Mouse (Mus musculus) erythroblast, embryonic 14.5 days (primary cell): Measurements from ENCODE around the gene Snx10.

Source experiments
- GATA1 ChIP-seq: IDR thresholded peaks from 2 replicates; pipeline ENCODE4 v1.6.1; 2012; ENCODE audit warnings: low read length, inconsistent platforms, mixed read lengths
- TAL1 ChIP-seq: IDR thresholded peaks from 3 replicates; pipeline ENCODE4 v1.6.1; 2012; ENCODE audit warnings: low read length, inconsistent platforms, mixed read lengths

DNA sequence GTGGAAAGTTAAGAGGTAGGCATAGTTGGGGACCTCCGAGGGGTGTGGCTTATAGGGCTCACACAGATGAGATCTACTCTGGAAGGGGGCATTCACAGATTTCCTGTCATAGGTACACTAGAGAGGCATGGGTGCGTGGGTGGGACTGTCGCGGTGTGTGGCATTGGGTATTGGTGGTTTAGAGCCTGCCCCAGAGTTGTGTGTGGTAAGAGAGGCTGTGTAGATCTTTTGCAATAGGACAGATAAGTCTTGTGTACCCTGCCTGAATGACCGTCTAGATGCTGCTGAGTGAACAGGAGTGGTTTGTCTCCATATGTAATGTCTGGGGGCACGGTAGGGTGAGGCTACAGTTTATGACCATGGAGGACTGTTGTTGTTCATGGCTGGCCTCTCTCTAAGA lies 16.8 kb downstream of the Snx10 start:
- TF ChIP-seq TAL1 (no peak), GATA1 (no peak)
